Mouse (Mus musculus): Measurements from ENCODE around the gene Bcr. TPM values are rescaled to one million over a fixed set of nuclear protein-coding genes. Genes with fewer than 3 reads are reported as not detected.

The Bcr gene
- total and polyA plus RNA-seq, 3 experiments = 7.3 to 10.0 (median 9.9) TPM

DNA sequence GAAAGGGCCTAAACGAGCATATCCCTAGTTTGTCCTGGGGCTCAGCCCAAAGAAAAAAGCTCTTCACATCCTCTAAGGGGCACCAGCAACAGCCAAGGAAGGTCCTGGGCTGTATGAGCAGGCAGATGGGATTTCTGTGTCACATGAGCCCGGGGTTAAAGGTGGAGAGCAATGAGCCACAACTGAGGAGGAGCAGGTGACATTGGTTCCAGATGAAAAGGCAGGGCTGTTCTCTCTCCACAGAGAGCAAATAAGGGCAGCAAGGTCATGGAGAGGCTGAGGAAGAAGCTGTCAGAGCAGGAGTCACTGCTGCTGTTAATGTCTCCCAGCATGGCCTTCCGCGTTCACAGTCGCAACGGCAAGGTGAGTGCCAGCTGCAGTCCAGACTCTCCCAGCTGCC, 96.4 kb downstream of the Bcr start:
- H3K36me3 ChIP-seq (ENCODE audit: control insufficient read depth, insufficient read depth, low read length) = no peaks in the 10 kb centered on the region
- H3K4me3 ChIP-seq = no peak overlapping the region
- no peaks in the 10 kb centered on the region for H3K4me1 ChIP-seq (ENCODE audit: control insufficient read depth, insufficient read depth, low read length)
- no peak for DNase-seq
- TF ChIP-seq CTCF (IDR thresholded peaks at IDR 0.05) = no peak
- no peak for TF ChIP-seq EP300 (IDR thresholded peaks at IDR 0.05; ENCODE audit: insufficient read depth, low read depth, low read length)
- TF ChIP-seq POLR2A (IDR thresholded peaks at IDR 0.05; ENCODE audit: insufficient read depth, low read depth, low read length) = no peak
- no peaks in the 10 kb centered on the region for H3K79me2 ChIP-seq (replicated peaks; ENCODE audit: control insufficient read depth, insufficient read depth, low read length)
- intact Hi-C loops (cut with DNase I) = no loop called here
- no peak overlapping the region for H3K9ac ChIP-seq (ENCODE audit: low read depth, low read length)
- H3K27ac ChIP-seq = no peak overlapping the region
- H3K27me3 ChIP-seq (ENCODE audit: control insufficient read depth, insufficient read depth, low read length) = no peaks in the 10 kb centered on the region
- 85% methylated on average over 6 of the region's 6 CpGs for WGBS

DNA sequence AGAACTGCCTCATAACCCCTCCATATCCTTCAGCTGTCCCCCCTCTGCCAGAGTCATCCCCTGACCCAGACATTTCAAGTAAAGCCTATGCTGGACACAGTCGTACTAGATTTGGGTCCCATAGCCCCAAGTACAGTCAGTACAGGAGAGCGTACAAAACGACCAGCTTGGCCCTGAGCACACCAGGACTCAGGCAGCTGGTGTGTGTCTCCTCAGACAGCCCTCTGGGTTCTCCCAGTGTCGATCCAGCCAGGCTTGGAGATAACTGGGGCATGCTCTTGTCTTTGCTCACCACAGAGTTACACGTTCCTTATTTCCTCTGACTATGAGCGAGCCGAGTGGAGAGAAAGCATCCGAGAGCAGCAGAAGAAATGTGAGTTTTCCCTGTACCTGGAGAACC, 97.3 kb downstream of the Bcr start:
- no peak overlapping the region for H3K9ac ChIP-seq (ENCODE audit: low read depth, low read length)
- no peak for TF ChIP-seq CTCF (IDR thresholded peaks at IDR 0.05)
- TF ChIP-seq POLR2A (IDR thresholded peaks at IDR 0.05; ENCODE audit: insufficient read depth, low read depth, low read length) = no peak
- no peak for TF ChIP-seq EP300 (IDR thresholded peaks at IDR 0.05; ENCODE audit: insufficient read depth, low read depth, low read length)
- no peaks in the 10 kb centered on the region for H3K4me1 ChIP-seq (ENCODE audit: control insufficient read depth, insufficient read depth, low read length)
- H3K36me3 ChIP-seq (ENCODE audit: control insufficient read depth, insufficient read depth, low read length) = no peaks in the 10 kb centered on the region
- intact Hi-C loops (cut with DNase I) = no loop called here
- H3K4me3 ChIP-seq = no peak overlapping the region
- WGBS = 59% methylated on average over 8 of the region's 8 CpGs
- H3K79me2 ChIP-seq (replicated peaks; ENCODE audit: control insufficient read depth, insufficient read depth, low read length) = no peaks in the 10 kb centered on the region
- H3K27me3 ChIP-seq (ENCODE audit: control insufficient read depth, insufficient read depth, low read length) = no peaks in the 10 kb centered on the region
- no peak overlapping the region for H3K27ac ChIP-seq
- DNase-seq = no peak

DNA sequence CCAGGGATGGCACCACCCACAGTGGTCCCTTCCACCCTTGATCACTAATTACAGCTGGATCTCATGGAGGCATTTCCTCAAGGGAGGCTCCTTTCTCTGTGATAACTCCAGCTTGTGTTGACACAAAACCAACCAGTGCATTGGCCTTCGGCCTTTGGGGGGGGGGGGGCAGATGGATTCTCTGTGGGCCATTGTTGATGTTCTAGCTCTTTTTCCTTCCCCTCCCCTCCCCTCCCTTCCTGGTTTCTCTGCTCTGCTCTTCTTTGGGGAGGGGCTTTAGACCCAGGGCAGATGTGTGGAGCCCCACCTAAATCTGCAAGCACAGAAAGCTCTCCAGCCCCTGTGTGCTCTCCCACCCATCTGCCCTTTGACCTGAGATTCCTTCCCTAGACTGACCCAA, 98.0 kb downstream of the Bcr start:
- Histone ChIP-seq H3K27me3 (ENCODE audit: control insufficient read depth, insufficient read depth, low read length) (no peaks in the 10 kb centered on the region), H3K79me2 (replicated peaks; ENCODE audit: control insufficient read depth, insufficient read depth, low read length) (no peaks in the 10 kb centered on the region), H3K27ac (no peak overlapping the region), H3K36me3 (ENCODE audit: control insufficient read depth, insufficient read depth, low read length) (no peaks in the 10 kb centered on the region), H3K4me3 (no peak overlapping the region), H3K4me1 (ENCODE audit: control insufficient read depth, insufficient read depth, low read length) (no peaks in the 10 kb centered on the region), H3K9ac (ENCODE audit: low read depth, low read length) (no peak overlapping the region)
- intact Hi-C loops (cut with DNase I) = no loop called here
- no peak for TF ChIP-seq POLR2A (IDR thresholded peaks at IDR 0.05; ENCODE audit: insufficient read depth, low read depth, low read length)
- TF ChIP-seq CTCF (IDR thresholded peaks at IDR 0.05) = no peak
- no peak for TF ChIP-seq EP300 (IDR thresholded peaks at IDR 0.05; ENCODE audit: insufficient read depth, low read depth, low read length)
- no peak for DNase-seq
- 20% methylated on average over 1 of the region's 1 CpGs for WGBS

DNA sequence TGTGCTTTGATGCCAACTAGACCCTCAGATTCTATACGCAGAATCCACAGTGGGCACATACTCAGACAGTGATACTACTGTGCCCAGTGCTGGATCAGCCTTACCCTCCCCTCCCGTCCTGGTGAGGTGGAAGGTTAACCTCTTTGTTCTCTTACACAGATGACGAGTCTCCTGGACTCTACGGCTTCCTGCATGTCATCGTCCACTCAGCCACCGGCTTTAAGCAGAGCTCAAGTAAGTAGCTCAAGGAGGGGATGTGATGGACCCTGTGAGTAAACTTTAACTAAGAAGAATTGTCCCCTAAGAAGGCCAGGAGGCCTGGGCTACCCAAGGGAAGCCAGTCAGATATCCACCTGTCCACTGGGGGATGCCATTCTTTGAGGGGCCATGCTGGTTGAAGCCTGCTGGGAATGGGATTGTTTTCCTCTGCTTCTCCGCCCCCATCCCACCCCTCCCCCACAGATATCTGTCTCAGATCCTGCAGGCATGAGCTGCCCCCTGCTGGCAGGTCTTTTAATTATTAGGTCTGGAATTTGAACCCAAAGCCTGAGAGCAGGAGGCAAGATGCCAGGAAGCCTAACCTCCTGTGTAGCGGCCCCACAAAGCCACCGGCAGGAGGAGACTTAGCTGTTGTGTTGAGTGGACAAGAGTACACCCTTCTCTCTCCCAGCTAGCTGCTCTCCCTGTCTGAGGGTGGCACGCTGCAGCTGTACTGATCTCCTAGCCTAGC, 99.9 kb downstream of the Bcr start:
- Histone ChIP-seq H3K79me2 (replicated peaks; ENCODE audit: control insufficient read depth, insufficient read depth, low read length) (no peaks in the 10 kb centered on the region), H3K27ac (no peak overlapping the region), H3K4me1 (ENCODE audit: control insufficient read depth, insufficient read depth, low read length) (no peaks in the 10 kb centered on the region), H3K36me3 (ENCODE audit: control insufficient read depth, insufficient read depth, low read length) (no peaks in the 10 kb centered on the region; the same call in 1 of the 2 replicates), H3K4me3 (no peak overlapping the region), H3K9ac (ENCODE audit: low read depth, low read length) (no peak overlapping the region), H3K27me3 (ENCODE audit: control insufficient read depth, insufficient read depth, low read length) (no peaks in the 10 kb centered on the region)
- intact Hi-C loops (cut with DNase I) = no loop called here
- TF ChIP-seq CTCF (IDR thresholded peaks at IDR 0.05) (peak; percentile 33), EP300 (IDR thresholded peaks at IDR 0.05; ENCODE audit: insufficient read depth, low read depth, low read length) (no peak), POLR2A (IDR thresholded peaks at IDR 0.05; ENCODE audit: insufficient read depth, low read depth, low read length) (no peak)
- 86% methylated on average over 10 of the region's 10 CpGs for WGBS
- DNase-seq = no peak

DNA sequence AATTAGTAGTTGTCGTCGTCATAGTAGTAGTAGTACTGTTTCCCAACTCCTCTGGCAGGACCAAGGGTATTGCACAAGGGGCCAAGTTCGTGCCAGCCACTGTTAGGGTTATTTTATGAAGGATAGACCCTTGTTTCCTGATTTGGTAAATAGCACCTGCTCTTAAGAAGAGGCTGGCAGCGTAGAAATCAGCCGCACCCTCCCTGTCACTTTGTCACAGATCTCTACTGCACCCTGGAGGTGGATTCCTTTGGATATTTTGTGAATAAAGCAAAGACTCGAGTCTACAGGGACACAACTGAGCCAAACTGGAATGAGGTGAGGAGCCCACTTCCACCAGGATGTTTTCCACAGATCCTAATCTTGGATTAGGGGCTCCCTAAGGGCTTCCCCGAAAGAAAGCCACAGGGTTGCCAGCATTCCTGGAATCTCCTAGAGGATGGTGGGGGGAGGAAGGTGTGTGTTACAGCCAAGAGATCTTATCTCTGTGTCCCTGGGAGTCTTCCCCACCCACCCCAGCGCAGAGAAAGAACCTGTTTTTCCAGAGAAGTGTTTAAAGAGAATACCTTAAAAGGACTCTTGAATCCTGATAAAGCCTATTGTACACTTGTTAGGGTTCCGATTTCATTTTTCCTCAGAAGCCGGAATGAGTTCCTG, 105.6 kb downstream of the Bcr start:
- Histone ChIP-seq H3K27ac (peak overlapping the region; percentile 15; the same call in 1 of the 2 replicates), H3K79me2 (replicated peaks; ENCODE audit: control insufficient read depth, insufficient read depth, low read length) (no peaks in the 10 kb centered on the region), H3K4me1 (ENCODE audit: control insufficient read depth, insufficient read depth, low read length) (peaks cover 10% of the 10 kb centered on the region), H3K9ac (ENCODE audit: low read depth, low read length) (no peak overlapping the region), H3K4me3 (no peak overlapping the region), H3K36me3 (ENCODE audit: control insufficient read depth, insufficient read depth, low read length) (no peaks in the 10 kb centered on the region; the same call in 1 of the 2 replicates), H3K27me3 (ENCODE audit: control insufficient read depth, insufficient read depth, low read length) (no peaks in the 10 kb centered on the region)
- 53% methylated on average over 10 of the region's 10 CpGs for WGBS
- DNase-seq = no peak
- intact Hi-C loops (cut with DNase I) = no loop called here
- no peak for TF ChIP-seq POLR2A (IDR thresholded peaks at IDR 0.05; ENCODE audit: insufficient read depth, low read depth, low read length)
- peak; percentile 43 for TF ChIP-seq CTCF (IDR thresholded peaks at IDR 0.05)
- TF ChIP-seq EP300 (IDR thresholded peaks at IDR 0.05; ENCODE audit: insufficient read depth, low read depth, low read length) = 0 out of 2 replicates have a peak, but pooled peaks have one; percentile 40

DNA sequence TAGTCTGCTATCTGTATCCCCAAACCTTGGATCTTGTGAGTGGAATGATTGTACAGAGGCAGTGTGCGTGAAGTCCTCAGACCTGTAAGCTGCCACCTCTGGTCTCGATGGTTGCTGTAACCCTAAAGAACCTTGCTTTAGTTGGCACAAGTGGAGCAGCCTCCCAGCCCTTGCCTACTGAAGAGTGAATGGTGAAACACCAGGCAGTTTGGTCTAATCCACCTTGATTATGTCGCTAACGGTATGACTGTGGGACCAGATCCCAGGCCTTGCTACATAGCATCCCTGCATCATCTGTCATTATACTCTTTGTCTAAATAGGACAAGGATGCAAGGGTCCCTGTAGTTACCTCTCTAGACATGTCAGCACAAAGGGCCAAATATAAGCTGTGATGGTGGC, 106.2 kb downstream of the Bcr start:
- Histone ChIP-seq H3K27me3 (ENCODE audit: control insufficient read depth, insufficient read depth, low read length) (no peaks in the 10 kb centered on the region), H3K4me1 (ENCODE audit: control insufficient read depth, insufficient read depth, low read length) (peaks cover 11% of the 10 kb centered on the region), H3K79me2 (replicated peaks; ENCODE audit: control insufficient read depth, insufficient read depth, low read length) (no peaks in the 10 kb centered on the region), H3K9ac (ENCODE audit: low read depth, low read length) (no peak overlapping the region), H3K27ac (peak overlapping the region; percentile 15; the same call in 1 of the 2 replicates), H3K36me3 (ENCODE audit: control insufficient read depth, insufficient read depth, low read length) (no peaks in the 10 kb centered on the region; the same call in 1 of the 2 replicates), H3K4me3 (no peak overlapping the region)
- intact Hi-C loops (cut with DNase I) = no loop called here
- 79% methylated on average over 4 of the region's 4 CpGs for WGBS
- no peak for DNase-seq
- no peak for TF ChIP-seq CTCF (IDR thresholded peaks at IDR 0.05)
- TF ChIP-seq EP300 (IDR thresholded peaks at IDR 0.05; ENCODE audit: insufficient read depth, low read depth, low read length) = no peak
- no peak for TF ChIP-seq POLR2A (IDR thresholded peaks at IDR 0.05; ENCODE audit: insufficient read depth, low read depth, low read length)
